Mouse (Mus musculus) embryonic fibroblast, embryonic 13.5 days (primary cell): ENCODE results near the gene Gm12248.

Source experiments
- CTCF ChIP-seq: IDR thresholded peaks from 2 replicates; pipeline ENCODE4 v1.5.1; 2011; ENCODE audit warnings: mild to moderate bottlenecking, control low read depth, low read length, moderate library complexity, borderline replicate concordance; ENCODE audit not compliant: insufficient read depth
- POLR2A ChIP-seq: IDR thresholded peaks from 2 replicates; pipeline ENCODE4 v1.6.1; 2011; ENCODE audit warnings: low read depth, mild to moderate bottlenecking, control low read depth, low read length, moderate library complexity

DNA sequence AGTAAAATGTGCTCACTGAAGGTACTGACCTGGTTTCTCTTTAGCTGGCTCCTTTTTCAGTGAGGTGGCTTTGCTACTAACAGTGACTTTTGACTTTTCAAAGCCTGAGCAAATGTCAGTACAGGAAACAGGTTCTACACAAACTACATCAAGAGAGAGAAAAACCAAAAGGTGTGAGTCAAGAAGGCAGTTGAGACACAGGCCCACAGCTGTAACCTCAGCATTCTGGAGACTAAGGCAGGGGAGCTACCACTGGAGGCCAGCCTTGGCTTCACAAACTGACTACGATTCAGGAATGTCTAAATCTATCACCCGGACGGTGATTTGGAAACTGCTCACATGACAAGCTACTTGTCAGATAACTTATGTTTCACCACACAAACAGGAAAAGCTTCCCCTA is 46.5 kb upstream of the Gm12248 start:
- TF ChIP-seq CTCF (no peak), POLR2A (no peak)
